Mouse (Mus musculus): ENCODE results near the gene Sgpl1. TPM values are rescaled to one million over a fixed set of nuclear protein-coding genes. Genes with fewer than 3 reads are reported as not detected.
A peak's percentile ranks its signal among the peaks of the same experiment; 100 is the strongest.

Gene Sgpl1
- polyA plus RNA-seq, 1 experiment = 111 TPM

- TF ChIP-seq POLR2A (IDR thresholded peaks at IDR 0.05; ENCODE audit: low read depth, low read length) (no peak), CTCF (IDR thresholded peaks at IDR 0.05; ENCODE audit: borderline replicate concordance, insufficient read depth, low read length) (no peak)
- no peaks in the 10 kb centered on the region for H3K4me1 ChIP-seq (ENCODE audit: control insufficient read depth, insufficient read depth, low read length)
Measured at GRCm38 (mm10) chr10:61158594-61158993, 11.1 kb upstream of the Sgpl1 start.

GRCm38 (mm10) chr10:61156453-61156852 lies 8.9 kb upstream of the Sgpl1 start:
- Histone ChIP-seq H3K27ac (ENCODE audit: insufficient read depth, low read length) (no peak overlapping the region), H3K4me1 (ENCODE audit: control insufficient read depth, insufficient read depth, low read length) (no peaks in the 10 kb centered on the region), H3K4me3 (ENCODE audit: insufficient read depth, low read length) (no peak overlapping the region)
- no peak for TF ChIP-seq POLR2A (IDR thresholded peaks at IDR 0.05; ENCODE audit: low read depth, low read length)
- no peak for TF ChIP-seq CTCF (IDR thresholded peaks at IDR 0.05; ENCODE audit: borderline replicate concordance, insufficient read depth, low read length)

More at GRCm38 (mm10) chr10:61158594-61158993, 11.1 kb upstream of the Sgpl1 start:
- Histone ChIP-seq H3K27ac (ENCODE audit: insufficient read depth, low read length) (no peak overlapping the region), H3K4me3 (ENCODE audit: insufficient read depth, low read length) (no peak overlapping the region)

- no peaks in the 10 kb centered on the region for H3K4me1 ChIP-seq (ENCODE audit: control insufficient read depth, insufficient read depth, low read length)
- TF ChIP-seq POLR2A (IDR thresholded peaks at IDR 0.05; ENCODE audit: low read depth, low read length) (no peak), CTCF (IDR thresholded peaks at IDR 0.05; ENCODE audit: borderline replicate concordance, insufficient read depth, low read length) (no peak)
- no peak overlapping the region for H3K4me3 ChIP-seq (ENCODE audit: insufficient read depth, low read length)
- no peak overlapping the region for H3K27ac ChIP-seq (ENCODE audit: insufficient read depth, low read length)
Measured at GRCm38 (mm10) chr10:61155611-61156010, 8.1 kb upstream of the Sgpl1 start.

GRCm38 (mm10) chr10:61152131-61152530 lies 4.6 kb upstream of the Sgpl1 start:
- TF ChIP-seq CTCF (IDR thresholded peaks at IDR 0.05; ENCODE audit: borderline replicate concordance, insufficient read depth, low read length) (no peak), POLR2A (IDR thresholded peaks at IDR 0.05; ENCODE audit: low read depth, low read length) (no peak)
- no peak overlapping the region for H3K27ac ChIP-seq (ENCODE audit: insufficient read depth, low read length)

GRCm38 (mm10) chr10:61150616-61151015 lies 3.1 kb upstream of the Sgpl1 start:
- no peak for TF ChIP-seq CTCF (IDR thresholded peaks at IDR 0.05; ENCODE audit: borderline replicate concordance, insufficient read depth, low read length)
- TF ChIP-seq POLR2A (IDR thresholded peaks at IDR 0.05; ENCODE audit: low read depth, low read length) = no peak
- H3K4me3 ChIP-seq (ENCODE audit: insufficient read depth, low read length) = no peak overlapping the region
- no peaks in the 10 kb centered on the region for H3K4me1 ChIP-seq (ENCODE audit: control insufficient read depth, insufficient read depth, low read length)
- no peak overlapping the region for H3K27ac ChIP-seq (ENCODE audit: insufficient read depth, low read length)

More at GRCm38 (mm10) chr10:61152131-61152530, 4.6 kb upstream of the Sgpl1 start:
- Histone ChIP-seq H3K4me3 (ENCODE audit: insufficient read depth, low read length) (no peak overlapping the region), H3K4me1 (ENCODE audit: control insufficient read depth, insufficient read depth, low read length) (no peaks in the 10 kb centered on the region)

- Histone ChIP-seq H3K4me3 (ENCODE audit: insufficient read depth, low read length) (no peak overlapping the region), H3K4me1 (ENCODE audit: control insufficient read depth, insufficient read depth, low read length) (no peaks in the 10 kb centered on the region), H3K27ac (ENCODE audit: insufficient read depth, low read length) (no peak overlapping the region)
- TF ChIP-seq CTCF (IDR thresholded peaks at IDR 0.05; ENCODE audit: borderline replicate concordance, insufficient read depth, low read length) (no peak), POLR2A (IDR thresholded peaks at IDR 0.05; ENCODE audit: low read depth, low read length) (no peak)
Measured at GRCm38 (mm10) chr10:61149476-61149875, 2.0 kb upstream of the Sgpl1 start.

- peaks cover 2% of the 10 kb centered on the region; the same call in 1 of the 2 replicates for H3K4me1 ChIP-seq (ENCODE audit: control insufficient read depth, insufficient read depth, low read length)
- peak overlapping the region; percentile 79 for H3K4me3 ChIP-seq (ENCODE audit: insufficient read depth, low read length)
- TF ChIP-seq CTCF (IDR thresholded peaks at IDR 0.05; ENCODE audit: borderline replicate concordance, insufficient read depth, low read length) (no peak), POLR2A (IDR thresholded peaks at IDR 0.05; ENCODE audit: low read depth, low read length) (no peak)
- H3K27ac ChIP-seq (ENCODE audit: insufficient read depth, low read length) = peak overlapping the region; percentile 71
Measured at GRCm38 (mm10) chr10:61146807-61147156, 721 bp downstream of the Sgpl1 start.

GRCm38 (mm10) chr10:61146119-61146806 lies 1.2 kb downstream of the Sgpl1 start:
- TF ChIP-seq POLR2A (IDR thresholded peaks at IDR 0.05; ENCODE audit: low read depth, low read length) = no peak; the same call in none of the 2 replicates
- no peak for TF ChIP-seq CTCF (IDR thresholded peaks at IDR 0.05; ENCODE audit: borderline replicate concordance, insufficient read depth, low read length)

GRCm38 (mm10) chr10:61145766-61146118 lies 1.8 kb downstream of the Sgpl1 start:
- TF ChIP-seq POLR2A (IDR thresholded peaks at IDR 0.05; ENCODE audit: low read depth, low read length) (no peak; the same call in 1 of the 2 replicates), CTCF (IDR thresholded peaks at IDR 0.05; ENCODE audit: borderline replicate concordance, insufficient read depth, low read length) (no peak)
- H3K4me3 ChIP-seq (ENCODE audit: insufficient read depth, low read length) = peak overlapping the region; percentile 79
- peak overlapping the region; percentile 85 for H3K27ac ChIP-seq (ENCODE audit: insufficient read depth, low read length)
- peaks cover 2% of the 10 kb centered on the region; the same call in 1 of the 2 replicates for H3K4me1 ChIP-seq (ENCODE audit: control insufficient read depth, insufficient read depth, low read length)

More at GRCm38 (mm10) chr10:61146119-61146806, 1.2 kb downstream of the Sgpl1 start:
- Histone ChIP-seq H3K27ac (ENCODE audit: insufficient read depth, low read length) (peak overlapping the region; percentile 85), H3K4me1 (ENCODE audit: control insufficient read depth, insufficient read depth, low read length) (peaks cover 2% of the 10 kb centered on the region; the same call in 1 of the 2 replicates), H3K4me3 (ENCODE audit: insufficient read depth, low read length) (peak overlapping the region; percentile 79)

GRCm38 (mm10) chr10:61143343-61143742 lies 4.2 kb downstream of the Sgpl1 start:
- no peak overlapping the region for H3K27ac ChIP-seq (ENCODE audit: insufficient read depth, low read length)
- no peak overlapping the region for H3K4me3 ChIP-seq (ENCODE audit: insufficient read depth, low read length)
- peaks cover 2% of the 10 kb centered on the region; the same call in 1 of the 2 replicates for H3K4me1 ChIP-seq (ENCODE audit: control insufficient read depth, insufficient read depth, low read length)
- no peak for TF ChIP-seq POLR2A (IDR thresholded peaks at IDR 0.05; ENCODE audit: low read depth, low read length)
- no peak for TF ChIP-seq CTCF (IDR thresholded peaks at IDR 0.05; ENCODE audit: borderline replicate concordance, insufficient read depth, low read length)

Measured in embryonic fibroblast, embryonic 13.5 days (primary cell).